Mouse (Mus musculus): ENCODE measurements around the gene Gm13212.
A peak's percentile ranks its signal among the peaks of the same experiment; 100 is the strongest.
"Not testable (repeated sequence)": the region's sequence is repeated elsewhere in the genome, so short reads cannot be mapped to it uniquely, and the experiment has no call there.

Gm13212 gene

DNA sequence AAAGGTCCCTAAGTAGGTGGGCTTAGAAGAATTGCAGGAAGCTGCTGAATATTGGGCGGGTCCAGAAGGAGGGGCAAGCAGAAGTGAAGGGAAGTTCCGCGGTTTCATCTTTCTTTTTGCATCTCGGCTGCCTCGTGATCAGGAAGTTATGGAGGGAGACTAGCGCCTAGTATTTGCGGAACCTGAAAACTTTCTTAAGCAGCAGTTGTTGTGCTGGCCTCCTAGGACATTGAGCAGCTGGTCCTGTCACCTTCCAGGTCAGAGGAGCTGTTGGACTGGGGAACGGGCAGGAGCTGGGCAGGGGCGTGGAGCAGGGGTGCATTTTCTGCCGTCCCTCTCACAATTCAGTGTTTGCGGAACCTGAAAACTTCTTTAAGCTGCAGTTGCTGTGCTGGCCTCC, at the start of gene Gm13212:
Gene Gm13212, plus strand, starts transcription at position 89 of the 400 bp plus-strand sequence.
- peak; percentile 14 to 22 for DNase-seq (ENCODE audit: low read depth in 1 of 2, low spot score in 2 of 2)

DNA sequence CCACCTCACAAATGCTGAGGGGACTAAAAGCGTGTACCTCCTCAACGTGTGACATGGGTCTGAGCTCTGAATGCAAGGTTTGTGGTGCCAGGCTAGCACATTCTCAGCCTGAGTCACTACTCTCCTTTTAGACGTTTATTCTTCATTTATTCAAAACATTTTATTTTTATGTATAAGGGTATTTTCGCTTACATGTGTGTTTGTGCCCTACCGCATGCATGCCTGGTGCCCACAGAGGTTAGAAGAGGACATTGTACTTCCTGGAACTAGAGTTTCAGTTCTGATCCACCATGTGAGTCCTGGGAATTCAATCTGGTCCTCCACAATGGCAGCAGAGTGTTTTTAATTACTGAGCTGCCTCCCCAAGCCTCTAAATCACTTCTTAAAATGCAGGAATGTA, 41.1 kb upstream of the Gm13212 start:
- not testable (repeated sequence) for DNase-seq (ENCODE audit: low read depth in 1 of 2, low spot score in 2 of 2)

GRCm38 (mm10) chr4:145545106-145545505, 39.9 kb upstream of the Gm13212 start:
- DNase-seq (ENCODE audit: low read depth in 1 of 2, low spot score in 2 of 2): not testable (repeated sequence)

DNA sequence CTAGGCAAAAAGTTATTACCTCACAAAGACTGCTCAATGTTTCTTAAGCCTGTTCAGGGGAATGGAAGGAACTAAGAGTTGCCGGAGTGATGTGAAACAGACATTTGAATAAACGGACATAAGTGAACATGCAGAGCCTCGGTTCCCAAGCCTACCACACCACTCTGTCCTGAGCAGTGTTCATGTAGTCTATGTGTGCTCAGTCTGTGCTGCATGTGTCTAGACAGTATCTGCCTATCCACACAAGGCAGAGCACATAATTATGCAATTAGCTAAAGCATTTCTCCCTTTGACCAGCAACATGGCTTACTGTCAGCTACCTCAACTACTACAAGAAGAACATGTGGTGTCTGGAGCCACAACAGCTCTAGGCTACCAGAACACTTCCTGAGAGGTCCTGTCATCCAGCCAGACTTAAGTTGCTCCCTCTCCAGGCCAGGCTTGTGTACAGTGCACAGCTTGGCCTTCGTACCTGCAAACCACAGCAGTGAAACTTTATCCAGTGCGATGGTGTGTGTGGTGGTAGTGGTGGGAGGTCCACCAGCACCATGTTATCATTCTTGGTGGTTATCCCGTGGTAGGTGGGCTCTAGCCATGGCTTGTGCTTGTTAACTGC, 39.1 kb upstream of the Gm13212 start:
- DNase-seq (ENCODE audit: low read depth in 1 of 2, low spot score in 2 of 2): not testable (repeated sequence)

GRCm38 (mm10) chr4:145546477-145546876, 38.5 kb upstream of the Gm13212 start:
- not testable (repeated sequence) for DNase-seq (ENCODE audit: low read depth in 1 of 2, low spot score in 2 of 2)

DNA sequence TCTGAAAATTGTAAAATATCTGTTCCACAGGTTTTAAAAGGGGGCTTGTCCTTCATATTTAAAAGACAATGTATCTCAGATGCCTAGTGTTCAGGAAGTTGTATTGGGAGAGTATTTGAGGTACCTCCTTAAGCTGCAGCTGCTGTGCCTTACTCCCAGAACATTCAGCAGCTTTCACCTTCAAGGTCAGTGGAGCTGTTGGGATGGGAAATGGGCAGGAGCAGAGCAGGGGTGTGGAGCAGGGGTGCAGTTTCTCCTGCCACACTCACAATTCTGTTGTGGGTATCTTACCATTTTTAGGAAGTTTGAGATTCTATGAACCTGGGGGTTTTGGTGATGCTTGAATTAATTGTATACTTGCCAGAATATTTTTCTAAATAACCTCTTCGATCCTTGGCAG, 28.3 kb upstream of the Gm13212 start:
- no peak for DNase-seq (ENCODE audit: low read depth in 1 of 2, low spot score in 2 of 2)

GRCm38 (mm10) chr4:145559505-145560099, 25.4 kb upstream of the Gm13212 start:
- no peak for DNase-seq (ENCODE audit: low read depth in 1 of 2, low spot score in 2 of 2)

- DNase-seq (ENCODE audit: low read depth in 1 of 2, low spot score in 2 of 2): no peak
These were observed 20.7 kb upstream of the Gm13212 start for GRCm38 (mm10) chr4:145564111-145564821.

- not testable (repeated sequence) for DNase-seq (ENCODE audit: low read depth in 1 of 2, low spot score in 2 of 2)
These were observed 14.5 kb upstream of the Gm13212 start for GRCm38 (mm10) chr4:145570461-145570860.

DNA sequence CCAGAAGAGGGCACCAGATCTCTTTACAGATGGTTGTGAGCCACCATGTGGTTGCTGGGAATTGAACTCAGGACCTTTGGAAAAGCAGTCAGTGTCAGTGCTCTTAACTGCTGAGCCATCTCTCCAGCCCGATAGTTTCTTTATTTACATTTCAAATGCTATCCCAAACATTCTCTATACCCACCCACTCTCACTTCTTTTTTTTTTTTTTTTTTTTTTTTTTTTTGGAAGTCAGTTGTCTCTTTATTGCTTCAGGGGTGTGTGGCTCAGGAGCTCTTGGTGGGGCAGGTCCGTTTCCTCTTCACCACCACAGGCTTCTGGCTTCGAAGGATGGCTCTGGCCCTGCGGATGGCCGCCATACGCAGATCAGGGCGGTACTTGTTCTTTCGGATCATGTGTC, 8.3 kb upstream of the Gm13212 start:
- DNase-seq (ENCODE audit: low read depth in 1 of 2, low spot score in 2 of 2): not testable (repeated sequence)

DNA sequence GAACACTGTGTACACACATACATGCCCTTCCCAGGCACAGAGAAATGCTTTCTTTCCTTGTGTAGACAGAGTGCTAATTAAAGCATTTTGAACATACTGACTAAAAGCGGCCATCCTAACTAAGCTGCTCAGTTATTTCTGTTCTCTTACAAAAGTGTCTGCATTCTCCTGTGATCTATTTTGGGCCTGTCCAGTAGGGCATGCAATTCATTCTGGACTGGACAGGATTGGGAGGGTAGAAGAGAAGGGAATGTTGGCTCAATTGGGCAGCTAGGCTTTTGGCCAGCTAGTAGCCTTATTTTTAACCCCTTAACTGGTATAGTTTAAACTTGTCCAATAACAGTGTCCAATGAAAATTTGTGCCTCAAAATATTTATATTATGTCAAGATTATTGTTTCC, 4.6 kb upstream of the Gm13212 start:
- DNase-seq (ENCODE audit: low read depth in 1 of 2, low spot score in 2 of 2): not testable (repeated sequence)

DNA sequence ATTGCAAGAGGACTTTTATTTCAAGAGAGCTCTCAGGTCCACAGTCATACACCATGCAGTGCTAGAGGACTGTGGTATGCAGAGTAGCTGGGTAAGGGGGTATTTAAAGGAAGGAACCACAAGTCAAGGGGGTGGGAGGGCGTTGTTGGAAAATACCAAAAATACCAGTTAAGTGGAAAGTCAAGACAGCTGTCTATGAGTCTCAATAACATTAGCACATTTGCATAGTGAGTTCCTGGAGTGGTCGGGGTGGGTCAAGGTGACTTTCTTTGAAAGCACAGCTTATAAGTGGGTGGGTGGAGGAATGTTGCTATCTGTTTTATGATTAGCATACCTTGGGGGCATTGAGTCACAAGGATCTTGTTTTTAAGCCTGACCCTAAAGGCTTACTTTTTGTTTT, 1.1 kb downstream of the Gm13212 start:
- DNase-seq (ENCODE audit: low read depth in 1 of 2, low spot score in 2 of 2): not testable (repeated sequence)

- not testable (repeated sequence) for DNase-seq (ENCODE audit: low read depth in 1 of 2, low spot score in 2 of 2)
These were observed 9.2 kb downstream of the Gm13212 start for GRCm38 (mm10) chr4:145594183-145594582.

DNA sequence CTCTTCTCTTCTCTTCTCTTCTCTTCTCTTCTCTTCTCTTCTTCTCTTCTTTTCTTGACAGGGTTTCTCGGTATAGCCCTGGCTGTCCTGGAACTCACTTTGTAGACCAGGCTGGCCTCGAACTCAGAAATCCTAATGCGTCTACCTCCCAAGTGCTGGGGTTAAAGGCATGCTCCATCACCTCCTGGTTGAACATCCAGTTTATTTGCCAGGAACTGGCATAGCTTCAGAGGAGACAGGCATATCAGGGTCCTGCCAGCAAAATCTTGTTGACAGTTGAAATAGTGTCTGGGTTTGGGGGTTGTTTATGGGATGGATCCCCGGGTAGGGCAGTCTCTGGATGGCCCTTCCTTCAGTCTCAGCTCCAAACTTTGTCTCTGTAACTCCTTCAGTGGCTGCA, 9.8 kb downstream of the Gm13212 start:
- not testable (repeated sequence) for DNase-seq (ENCODE audit: low read depth in 1 of 2, low spot score in 2 of 2)

DNA sequence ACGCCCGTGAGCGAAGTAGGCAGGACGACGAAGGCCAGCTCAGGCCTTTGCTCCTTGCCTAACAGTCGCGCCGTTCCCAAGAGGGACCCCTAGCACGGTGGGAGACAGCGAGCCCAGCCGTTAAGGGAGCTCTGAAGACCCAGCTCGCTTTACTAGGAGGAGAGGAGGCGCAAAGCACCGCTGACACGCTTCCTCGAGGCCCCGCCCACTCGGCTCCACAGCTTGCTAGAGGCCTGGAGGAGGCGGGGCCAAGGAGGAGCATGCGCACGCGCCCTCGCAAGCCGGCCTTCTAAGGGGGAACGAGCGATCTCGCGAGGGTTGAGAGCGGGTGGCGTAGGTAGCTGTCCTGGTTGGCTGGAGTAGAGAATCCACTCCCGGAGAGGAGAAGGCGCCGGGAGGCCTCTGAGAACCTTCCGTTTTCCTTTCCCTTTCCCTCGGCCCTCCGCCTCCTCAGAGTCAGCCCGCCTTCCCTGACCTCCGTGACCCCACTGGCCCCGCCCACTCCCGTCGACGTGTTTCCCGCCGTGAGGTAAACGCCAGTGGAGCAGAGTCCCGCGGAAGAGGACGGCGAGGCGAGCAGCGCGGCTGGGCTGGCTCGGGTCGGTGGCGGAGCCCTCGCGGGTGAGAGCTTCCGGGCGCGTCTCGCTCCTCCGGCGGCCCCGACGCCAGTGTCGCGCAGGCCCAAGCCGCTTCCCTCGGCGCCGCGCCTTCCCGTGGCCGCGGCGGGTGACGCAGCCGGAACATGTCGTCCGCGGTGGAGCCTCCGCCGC, 55.6 kb downstream of the Gm13212 start:
- not testable (repeated sequence) for DNase-seq (ENCODE audit: low read depth in 1 of 2, low spot score in 2 of 2)

DNA sequence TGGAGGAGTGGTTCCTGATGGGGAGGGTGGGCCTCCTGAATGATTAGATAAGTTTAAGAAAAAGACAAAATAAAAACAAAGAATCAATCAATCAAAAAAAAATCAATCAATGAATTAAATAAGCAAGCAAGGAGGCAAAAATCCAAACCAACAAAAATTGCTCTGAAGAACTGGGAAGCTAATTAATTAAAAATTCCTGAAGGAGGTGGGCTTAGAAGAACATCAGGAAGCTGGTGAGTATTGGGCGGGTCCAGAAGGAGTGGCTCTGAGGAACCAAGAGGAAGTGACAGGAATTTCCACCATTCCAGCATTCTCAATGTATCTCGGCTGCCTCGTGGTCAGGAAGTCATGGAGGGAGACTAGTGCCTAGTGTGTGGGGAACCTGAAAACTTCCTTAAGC, 85.4 kb downstream of the Gm13212 start, which contains the start of gene Zfp980:
Gene Zfp980, plus strand, starts transcription at position 301 of the 400 bp plus-strand sequence.
- DNase-seq (ENCODE audit: low read depth in 1 of 2, low spot score in 2 of 2): not testable (repeated sequence)

DNA sequence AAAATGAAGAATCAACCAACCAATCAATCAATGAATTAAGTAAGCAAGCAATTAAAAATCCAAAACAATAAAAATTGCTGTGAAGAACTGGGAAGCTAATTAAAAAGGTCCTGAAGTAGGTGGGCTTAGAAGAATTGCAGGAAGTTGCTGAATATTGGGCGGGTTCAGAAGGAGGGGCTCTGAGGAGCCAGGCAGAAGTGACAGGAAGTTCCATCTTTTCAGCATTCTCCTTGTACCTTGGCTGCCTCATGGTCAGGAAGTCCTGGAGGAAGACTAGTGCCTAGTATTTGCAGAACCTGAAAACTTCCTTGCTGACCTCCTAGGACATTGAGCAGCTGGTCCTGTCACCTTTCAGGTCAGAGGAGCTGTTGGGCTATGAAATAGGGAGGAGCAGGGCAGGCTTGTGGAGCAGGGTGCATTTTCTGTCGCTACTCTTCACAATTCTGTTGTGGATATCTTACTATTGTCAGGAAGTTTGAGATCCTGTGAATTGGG, 89.4 kb downstream of the Gm13212 start:
- not testable (repeated sequence) for DNase-seq (ENCODE audit: low read depth in 1 of 2, low spot score in 2 of 2)
